In genomic region chr4:46959776-46960175, GRCm38 (mm10) we compare ENCODE assay signal across 20 mouse cellular contexts. TPM values are rescaled to one million over a fixed set of nuclear protein-coding genes. Genes with fewer than 3 reads are reported as not detected.
DNase-seq lines count a peak whose midpoint lies in the region; ATAC-seq lines count a peak whose summit lies in the region.
"Had no signal": no experiment of that assay in that cellular context is flagged by ENCODE, and none has a peak within 500 bp of the region (broad histone marks: within the 10 kb centered on the region; RNA-seq: fewer than 3 reads in every experiment).

No protein-coding gene starts in this region.

- no peaks in the 10 kb centered on the region for H3K36me3 ChIP-seq in liver, embryonic 13.5 days
- no peaks in the 10 kb centered on the region for H3K36me3 ChIP-seq in limb, embryonic 10.5 days
- H3K36me3 ChIP-seq: G1E; heart, embryonic 10.5 days; neural tube, embryonic 13.5 days had no signal

- DNase-seq in adrenal gland, adult 2 months = peak; percentile 10
- DNase-seq in adrenal gland, postnatal 14 days = no peak
- DNase-seq in kidney, adult 18-20 months = peak; percentile 59
- peak; percentile 57 for DNase-seq in kidney, postnatal 14 days
- no peak for DNase-seq in liver, embryonic 13.5 days
- no peak for DNase-seq in limb, embryonic 10.5 days (ENCODE audit: low spot score)
- DNase-seq in neural tube, embryonic 10.5 days (ENCODE audit: extremely low spot score, low spot score) = no peak
- DNase-seq in gastrocnemius, postnatal 10 days = no peak
- DNase-seq: cerebellum, postnatal 25 days; gastrocnemius, postnatal 25 days; heart, postnatal 14 days; layer of hippocampus, adult 9-11 months; lung, postnatal 14 days; right cerebral cortex, postnatal 25 days had no signal

- H3K9ac ChIP-seq in liver, embryonic 13.5 days = no peak overlapping the region
- H3K9ac ChIP-seq: neural tube, embryonic 13.5 days had no signal

- no peaks in the 10 kb centered on the region for H3K9me3 ChIP-seq in liver, embryonic 13.5 days (replicated peaks)
- H3K9me3 ChIP-seq in limb, embryonic 10.5 days (replicated peaks) = no peaks in the 10 kb centered on the region
- H3K9me3 ChIP-seq: heart, embryonic 10.5 days; megakaryocyte, embryonic 14.5 days; neural tube, embryonic 13.5 days had no signal

- H3K4me1 ChIP-seq in liver, embryonic 13.5 days (replicated peaks) = no peaks in the 10 kb centered on the region
- H3K4me1 ChIP-seq in limb, embryonic 10.5 days = no peaks in the 10 kb centered on the region
- H3K4me1 ChIP-seq: heart, embryonic 10.5 days; megakaryocyte, embryonic 14.5 days; neural tube, embryonic 13.5 days had no signal

- no peak overlapping the region for H3K4me3 ChIP-seq in liver, embryonic 13.5 days (replicated peaks)
- no peak overlapping the region for H3K4me3 ChIP-seq in limb, embryonic 10.5 days
- H3K4me3 ChIP-seq: heart, embryonic 10.5 days; megakaryocyte, embryonic 14.5 days; neural tube, embryonic 13.5 days had no signal

- H3K27me3 ChIP-seq in liver, embryonic 13.5 days = no peaks in the 10 kb centered on the region
- no peaks in the 10 kb centered on the region for H3K27me3 ChIP-seq in limb, embryonic 10.5 days (ENCODE audit: low read depth, poor library complexity, severe bottlenecking)
- H3K27me3 ChIP-seq: neural tube, embryonic 13.5 days had no signal

- ATAC-seq in liver, embryonic 13.5 days (ENCODE audit: low read depth) = peak; percentile 85
- ATAC-seq: CD4-positive, CD25-positive, alpha-beta regulatory T cell, adult 4 months; hindbrain, embryonic 16.5 days had no signal

- H3K4me2 ChIP-seq in liver, embryonic 13.5 days = no peak overlapping the region
- H3K4me2 ChIP-seq: neural tube, embryonic 13.5 days had no signal

- WGBS in liver, embryonic 13.5 days (ENCODE audit: insufficient replicate concordance) = 72% methylated on average over 6 of the region's 6 CpGs
- WGBS in limb, embryonic 10.5 days = 92% methylated on average over 6 of the region's 6 CpGs

- no peak overlapping the region; the same call in 1 of the 2 replicates for H3K27ac ChIP-seq in liver, embryonic 13.5 days
- H3K27ac ChIP-seq in limb, embryonic 10.5 days = no peak overlapping the region
- H3K27ac ChIP-seq: heart, embryonic 10.5 days; neural tube, embryonic 13.5 days had no signal

RNA-seq across cellular contexts. Expression of gene Gabbr2, which starts 31.9 kb away (rescaled TPM):
- under 1 TPM; 0.17 to 0.24 TPM for total RNA-seq in adrenal gland, adult 2 months (2021)
- 0.07 and 0.22 TPM in 2 replicates for polyA plus RNA-seq in adrenal gland, adult 2 months (2012; rRNA removed)
- total RNA-seq in adrenal gland, postnatal 14 days (2021) = 0.71 and 0.74 TPM in 2 replicates
- polyA plus RNA-seq in liver, embryonic 13.5 days (2015; fragmentation: Nextera tagmentation; extraction: Ambion mirVana) = 0.09 TPM in 2 replicates
- polyA plus RNA-seq in limb, embryonic 10.5 days (2016; fragmentation: Nextera tagmentation; extraction: Ambion mirVana) = 0.04 and 0.10 TPM in 2 replicates
- under 1 TPM; 0.47 to 0.54 TPM for total RNA-seq in gastrocnemius, postnatal 10 days (2021)
- polyA plus RNA-seq: G1E had no signal

Comparison
In these comparisons a context has a peak if more than half of its experiments do, and no peak if none do; other contexts are left out.
1. DNase-seq: peak in adrenal gland, adult 2 months (single experiment), kidney, adult 18-20 months (single experiment) and kidney, postnatal 14 days (single experiment); none in adrenal gland, postnatal 14 days (single experiment), liver, embryonic 13.5 days (single experiment), limb, embryonic 10.5 days (single experiment), neural tube, embryonic 10.5 days (single experiment) and gastrocnemius, postnatal 10 days (single experiment).